Mouse (Mus musculus) brain, embryonic 14.5 days (tissue): ENCODE data around the gene Chd9. TPM values are rescaled to one million over a fixed set of nuclear protein-coding genes. Genes with fewer than 3 reads are reported as not detected.

ENCODE experiments used
- DNase-seq: peaks from one replicate; pipeline ENCODE4 v3.0.0-alpha.2; 2011; ENCODE audit warnings: low read depth
- CTCF ChIP-seq: fragments of 200-500 bp; IDR thresholded peaks from 2 replicates; pipeline ENCODE4 v1.5.1; 2012; ENCODE audit warnings: inconsistent platforms, mild to moderate bottlenecking, moderate library complexity, borderline replicate concordance; ENCODE audit not compliant: insufficient read depth, insufficient read length; ENCODE audit errors: extremely low read depth
- POLR2A ChIP-seq: fragments of 200-500 bp; IDR thresholded peaks from 2 replicates; pipeline ENCODE4 v1.6.1; 2012; ENCODE audit warnings: mild to moderate bottlenecking, inconsistent platforms, borderline replicate concordance; ENCODE audit not compliant: poor library complexity, insufficient read depth, insufficient read length, severe bottlenecking; ENCODE audit errors: extremely low read depth
- polyA plus RNA-seq: library from polyadenylated mRNA; depleted of rRNA; stranded (reverse); fragments of >200 nt; gene quantifications from 2 replicates; pipeline ENCODE4 v1.2.3, GENCODE M21; 2012; rRNA removed

Chd9 gene
- polyA plus RNA-seq, 1 experiment: 74.7 TPM

DNA sequence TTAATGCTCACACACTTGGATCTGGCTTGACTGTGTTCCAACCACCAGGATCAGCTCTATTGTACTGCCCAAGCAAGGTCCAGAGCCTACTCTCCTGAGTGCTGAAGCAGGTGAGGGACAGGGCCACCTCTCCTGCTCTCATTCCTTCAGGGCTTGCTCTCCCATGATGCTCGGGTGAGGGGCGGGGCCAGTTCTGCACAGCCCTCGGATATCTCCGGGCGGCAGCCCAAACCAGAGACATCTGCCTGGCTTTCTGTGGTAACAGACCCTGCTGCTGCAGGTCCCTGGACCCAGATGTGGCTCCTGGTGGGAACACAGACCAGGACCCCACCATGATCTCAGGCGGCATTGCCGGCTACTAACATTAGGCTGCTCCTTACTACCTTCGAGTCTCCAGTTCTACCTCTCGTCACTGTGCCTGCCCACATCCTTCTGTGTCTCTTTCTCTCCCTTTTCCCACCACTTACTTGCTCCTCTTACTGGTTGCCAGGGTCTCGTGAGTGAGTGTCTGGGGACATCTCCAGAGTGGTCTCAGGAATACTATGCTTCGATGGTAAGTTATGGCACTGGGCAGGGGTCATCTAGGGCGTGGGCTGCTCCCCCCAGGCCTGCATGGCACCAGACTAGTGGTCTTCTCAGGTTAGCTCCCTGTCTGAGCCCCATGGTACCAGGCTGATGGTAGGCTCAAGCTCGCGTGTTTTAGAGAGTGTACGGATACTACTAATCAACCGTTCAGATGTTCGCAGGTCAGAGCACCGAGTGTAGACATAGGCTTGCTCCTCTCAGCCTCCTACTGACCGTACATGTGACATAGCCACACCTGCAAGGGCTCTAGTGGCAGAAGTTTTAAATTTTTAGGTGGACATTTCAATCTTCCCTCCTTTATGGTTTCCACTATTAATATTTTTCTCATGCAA, 232.7 kb downstream of the Chd9 start:
- DNase-seq: no peak
- no peak for TF ChIP-seq CTCF
- no peak for TF ChIP-seq POLR2A

DNA sequence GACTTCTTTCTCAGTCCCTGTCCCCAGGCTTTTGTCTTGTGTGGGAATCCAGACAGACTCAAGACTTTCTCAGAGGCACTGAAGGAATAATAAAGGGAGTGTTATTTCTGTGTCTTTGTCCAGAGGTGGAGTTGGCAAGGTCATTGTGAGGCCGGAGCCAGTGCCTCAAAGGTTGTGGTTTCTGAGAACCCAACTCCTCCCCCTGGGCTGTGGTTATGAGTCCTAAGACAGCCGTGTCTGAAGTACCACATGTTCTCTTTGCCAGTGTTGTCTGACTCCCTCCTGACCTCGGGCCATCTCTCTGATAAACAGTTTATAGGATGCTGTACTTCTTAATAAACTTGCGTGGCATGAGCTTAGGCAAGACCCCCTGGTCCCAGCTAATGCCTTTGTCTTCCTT, 237.0 kb downstream of the Chd9 start:
- DNase-seq: no peak
- TF ChIP-seq CTCF (no peak), POLR2A (no peak)

DNA sequence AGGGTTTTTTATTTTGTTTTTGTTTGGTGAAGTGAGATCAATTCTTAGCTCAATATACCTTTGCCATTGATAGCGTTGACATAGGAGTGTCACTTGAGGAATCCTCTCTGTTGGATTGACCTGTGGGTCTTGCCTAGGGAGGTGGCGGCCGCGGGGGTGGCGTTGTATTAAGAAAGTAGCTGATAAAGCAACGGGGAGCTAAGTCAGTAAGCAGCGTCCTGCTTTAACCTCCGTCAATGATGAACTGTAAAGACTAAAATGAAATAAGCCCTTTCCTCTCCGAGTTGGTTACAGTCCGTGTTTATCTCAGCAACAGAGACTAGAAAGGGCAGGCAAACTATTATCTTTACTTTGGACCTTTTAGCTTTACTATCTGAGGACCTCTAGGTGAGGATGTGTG, 241.3 kb downstream of the Chd9 start:
- DNase-seq: no peak
- no peak for TF ChIP-seq CTCF

DNA sequence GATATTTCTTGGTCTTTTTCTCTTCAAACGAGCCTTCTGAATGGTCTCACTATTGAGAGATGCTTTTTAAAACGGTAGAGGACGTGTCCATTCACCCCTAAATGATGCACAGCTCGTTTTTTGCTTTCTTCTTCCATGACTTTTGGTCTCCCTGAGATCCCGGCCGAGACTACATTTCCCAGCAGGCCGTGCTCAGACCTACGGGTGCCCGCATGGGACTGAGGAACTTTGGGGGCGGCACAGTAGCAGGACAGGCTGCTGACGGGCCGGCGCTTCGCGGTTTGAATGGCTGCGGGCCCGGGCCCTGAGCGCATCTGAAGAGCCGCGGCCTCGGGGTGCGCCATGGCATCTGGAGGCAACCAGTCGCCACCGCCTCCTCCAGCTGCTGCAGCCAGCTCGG, 241.7 kb downstream of the Chd9 start, which contains the start of gene Rbl2:
TSS of gene Rbl2 (plus strand) at position 224 of the 400 bp plus-strand sequence.
- peak; percentile 98 for DNase-seq
- TF ChIP-seq POLR2A: peak; percentile 38; the same call in 1 of the 2 replicates
- TF ChIP-seq CTCF: no peak

DNA sequence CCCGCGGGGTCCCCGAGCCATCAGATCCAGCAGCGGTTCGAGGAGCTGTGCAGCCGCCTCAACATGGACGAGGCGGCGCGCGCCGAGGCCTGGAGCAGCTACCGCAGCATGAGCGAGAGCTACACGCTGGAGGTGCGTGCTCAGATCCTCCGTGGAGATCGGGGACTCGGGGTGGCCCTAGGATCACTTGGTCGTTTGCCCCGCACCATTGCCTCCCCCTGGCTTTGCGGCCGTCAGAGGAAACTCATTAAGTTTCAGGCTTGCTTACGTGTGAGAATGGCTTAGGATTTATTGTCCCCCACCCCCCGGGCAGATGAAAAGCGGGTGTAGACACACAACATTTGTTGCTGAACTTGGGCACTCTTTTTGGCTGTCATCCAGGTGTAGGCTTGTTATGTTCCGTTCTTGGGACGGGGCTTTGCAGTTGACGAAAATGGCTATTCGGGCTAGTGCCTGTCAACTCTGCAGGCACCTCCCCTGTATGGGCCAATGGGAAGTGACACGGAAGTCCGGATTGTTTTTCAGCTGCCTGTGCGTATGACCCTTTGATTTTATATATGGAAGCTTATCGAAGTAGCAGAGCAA, 242.2 kb downstream of the Chd9 start:
- TF ChIP-seq POLR2A (no peak), CTCF (no peak)
- DNase-seq: peak; percentile 88

DNA sequence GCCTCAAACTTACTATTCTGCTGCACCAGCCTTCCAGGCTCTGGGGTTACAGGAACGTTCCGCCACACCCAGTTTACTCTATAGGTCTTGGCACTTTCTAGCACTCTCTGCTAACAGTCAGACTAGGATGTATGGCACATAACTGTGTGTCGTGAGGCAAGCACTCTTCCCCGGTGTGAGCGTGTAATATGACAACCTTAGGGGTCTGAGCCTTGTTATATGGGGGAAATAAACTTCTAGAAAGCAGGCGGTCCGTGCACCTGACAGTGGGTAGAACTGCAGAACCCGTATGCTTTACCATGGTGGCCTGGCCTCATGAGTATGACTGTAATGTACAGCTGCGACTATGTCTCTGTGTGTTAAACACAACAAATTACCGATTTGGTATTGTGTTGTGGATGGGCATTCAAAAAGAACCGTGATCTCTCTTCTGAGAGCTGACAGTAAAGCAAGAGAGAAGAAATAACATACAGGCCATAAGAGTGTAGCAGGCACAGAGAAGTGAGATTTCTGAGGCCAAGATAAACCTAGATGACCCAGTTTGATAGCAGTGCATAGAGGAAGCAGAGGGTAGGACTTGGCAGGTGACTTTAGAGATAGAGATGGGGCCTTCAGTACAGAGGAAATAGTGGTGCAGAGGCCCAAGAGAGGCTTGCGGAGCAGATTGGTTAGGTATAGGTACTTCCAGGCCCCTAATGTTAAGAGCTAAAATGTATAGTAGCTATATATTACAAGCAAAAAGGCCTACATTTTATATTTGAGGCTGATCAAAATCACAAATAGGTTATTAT, 249.1 kb downstream of the Chd9 start:
- no peak for TF ChIP-seq POLR2A
- no peak for TF ChIP-seq CTCF
- DNase-seq: no peak

DNA sequence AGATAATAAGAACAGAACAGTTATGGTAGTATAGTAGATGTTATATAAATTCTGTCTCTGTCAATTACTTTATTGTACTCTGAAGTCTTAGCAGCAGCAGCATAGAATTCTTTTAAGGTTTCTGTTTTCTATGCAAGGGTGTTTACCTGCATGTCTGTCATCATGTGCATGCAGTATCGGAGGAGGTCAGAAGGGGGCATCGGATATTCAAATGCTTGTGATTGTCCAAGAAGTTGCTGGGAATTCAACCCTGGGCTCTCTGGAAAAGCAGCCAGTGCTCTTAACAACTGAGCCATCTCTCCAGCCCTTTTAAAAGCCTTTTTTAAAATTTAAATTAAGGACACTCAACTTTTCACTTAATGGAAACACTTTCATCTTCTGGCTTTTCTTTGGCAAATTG, 251.5 kb downstream of the Chd9 start:
- no peak for TF ChIP-seq POLR2A
- no peak for TF ChIP-seq CTCF
- DNase-seq: no peak

DNA sequence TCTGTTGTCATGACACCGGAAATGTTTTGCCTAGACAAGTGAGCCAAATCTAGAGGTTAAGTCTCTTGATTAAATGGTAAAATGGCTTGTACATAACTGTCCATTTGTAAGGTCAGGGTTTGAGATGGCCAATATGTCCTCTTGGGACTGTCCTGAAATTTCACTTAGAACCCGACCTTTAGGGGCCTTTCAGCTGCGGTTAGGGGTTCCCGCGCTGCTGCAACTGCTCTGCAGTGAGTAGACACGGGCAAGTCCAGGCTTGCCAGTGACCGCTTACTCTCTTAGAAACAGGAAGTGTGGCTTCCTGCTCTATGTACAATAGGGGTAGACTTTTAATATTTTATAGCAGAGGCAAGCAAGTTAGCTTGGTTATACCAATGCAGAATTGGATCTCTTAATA, 253.8 kb downstream of the Chd9 start:
- no peak for DNase-seq
- TF ChIP-seq POLR2A: no peak
- TF ChIP-seq CTCF: no peak

DNA sequence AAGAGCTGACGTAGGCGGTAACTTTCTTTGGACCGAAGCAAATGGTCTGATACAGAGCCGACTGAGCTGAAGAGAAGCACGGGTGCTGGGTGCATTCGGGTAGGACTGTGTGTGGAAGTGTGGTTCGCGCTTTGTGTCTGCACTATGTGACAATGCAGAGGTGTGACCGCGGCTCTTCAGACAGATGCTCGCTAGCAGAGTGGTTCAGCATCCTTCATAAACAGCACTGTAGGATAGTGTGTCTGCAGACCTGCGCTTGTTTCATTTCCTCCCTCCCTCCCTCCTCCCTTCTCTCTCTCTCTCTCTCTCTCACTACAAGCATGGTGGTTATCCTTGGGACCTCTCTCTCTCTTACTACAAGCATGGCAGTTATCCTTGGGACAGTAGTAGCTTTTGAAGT, 254.3 kb downstream of the Chd9 start:
- TF ChIP-seq POLR2A (no peak), CTCF (no peak)
- DNase-seq: no peak

DNA sequence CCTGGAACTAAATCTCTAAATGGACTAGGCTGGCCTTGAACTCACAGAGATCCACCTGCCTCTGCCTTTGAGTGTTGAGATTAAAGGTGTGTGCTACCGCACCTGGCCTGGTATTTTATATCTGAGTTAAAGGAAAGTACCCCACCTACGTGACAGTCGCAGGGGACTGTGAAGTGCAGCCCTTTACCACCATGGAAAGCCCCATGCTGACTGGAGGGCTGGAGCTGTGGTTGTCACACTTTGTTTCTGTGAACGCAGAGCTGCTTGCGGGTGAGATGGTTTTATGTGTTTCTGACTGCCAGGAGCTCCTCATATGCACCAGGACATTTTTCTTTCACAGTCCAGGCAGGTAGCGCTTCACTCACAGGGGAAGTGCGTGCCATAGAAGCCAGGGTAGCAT, 260.3 kb downstream of the Chd9 start:
- TF ChIP-seq CTCF (no peak), POLR2A (no peak)

DNA sequence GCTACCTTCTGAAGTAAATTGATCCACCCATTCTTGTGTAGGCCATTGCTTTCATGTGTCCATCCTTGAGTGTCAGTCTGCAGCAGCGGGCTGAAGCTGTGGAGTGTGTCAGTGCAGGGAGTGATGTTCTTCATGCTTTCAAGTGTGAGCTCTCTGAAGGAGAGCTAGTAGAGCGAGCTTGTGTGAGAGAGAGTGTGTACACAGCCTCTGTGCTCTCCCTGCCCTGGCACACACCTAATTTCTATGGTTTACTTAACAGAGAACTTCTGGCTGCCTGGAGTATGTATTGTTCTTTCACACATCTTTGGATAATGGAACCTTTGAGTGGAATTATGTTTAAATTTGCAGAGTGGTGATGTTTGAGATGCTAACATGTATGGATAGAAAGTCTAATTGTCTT, 261.4 kb downstream of the Chd9 start:
- no peak for TF ChIP-seq POLR2A
- no peak for TF ChIP-seq CTCF
- DNase-seq: no peak

More for the DNA sequence above, 260.3 kb downstream of the Chd9 start:
- DNase-seq: no peak

DNA sequence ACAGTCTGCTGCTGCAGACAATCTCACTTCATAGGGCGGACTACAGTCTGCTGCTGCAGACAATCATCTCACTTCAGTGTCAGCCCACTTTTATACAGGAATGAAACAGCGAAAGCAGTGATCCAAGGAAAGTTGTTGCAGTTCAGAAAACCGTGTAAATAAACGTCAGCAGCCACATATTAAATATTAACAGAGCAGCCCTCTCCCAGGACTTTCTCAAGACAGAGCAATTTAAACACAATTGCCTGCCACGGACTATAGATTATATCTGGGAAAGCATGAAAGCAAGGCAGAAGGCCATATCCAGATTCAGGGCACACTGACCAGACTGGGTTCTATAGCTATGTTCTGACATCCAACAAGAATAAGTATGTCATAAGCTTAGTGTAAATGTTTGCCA, 266.0 kb downstream of the Chd9 start:
- no peak for TF ChIP-seq CTCF
- no peak for TF ChIP-seq POLR2A
- DNase-seq: no peak

DNA sequence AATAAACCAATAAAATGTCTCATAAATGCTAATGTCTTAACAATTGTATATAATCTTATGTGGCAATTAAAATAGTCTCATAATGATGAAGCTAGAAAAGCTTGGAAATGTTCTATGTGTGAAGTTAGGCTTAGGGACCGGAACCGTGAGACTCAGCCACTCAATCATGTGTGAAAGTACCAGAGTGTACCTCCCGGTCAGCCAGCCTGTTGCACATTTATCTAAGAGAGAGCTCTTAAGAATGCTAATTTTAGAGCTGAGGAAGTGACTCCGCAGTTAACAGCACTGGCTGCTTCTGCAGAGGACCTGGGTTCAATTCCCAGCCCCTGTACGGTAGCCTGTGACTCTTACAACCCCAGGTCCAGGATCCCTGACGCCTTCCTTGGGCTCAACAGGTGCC, 270.0 kb downstream of the Chd9 start:
- DNase-seq: no peak
- TF ChIP-seq CTCF (no peak), POLR2A (no peak)

Other genes starting within 250 kb of the Chd9 start
- gene Gm19935, start 11.0 kb upstream of the Chd9 start, polyA plus RNA-seq: 0.33 and 1.2 TPM in 2 replicates
- 22.7 and 24.0 TPM in 2 replicates for gene Rbl2, start 241.7 kb downstream of the Chd9 start, polyA plus RNA-seq